Mouse (Mus musculus) heart, adult 2 months (tissue): ENCODE measurements around the gene Tnfaip8l1. TPM values are rescaled to one million over a fixed set of nuclear protein-coding genes. Genes with fewer than 3 reads are reported as not detected.

Experiments
- DNase-seq, 2 experiments: peaks; one replicate each; pipeline ENCODE4 v3.0.0; 2021
- H3K27ac ChIP-seq: fragments of 200-600 bp; 2 replicates; pipeline ENCODE4 v1.8.1; 2022
- H3K27me3 ChIP-seq: fragments of 200-500 bp; 2 replicates; pipeline ENCODE4 v1.6.1; 2012; ENCODE audit warnings: mild to moderate bottlenecking, low read length, inconsistent platforms, mixed read lengths; ENCODE audit not compliant: control insufficient read depth, insufficient read depth
- H3K36me3 ChIP-seq: fragments of 200-500 bp; 2 replicates; pipeline ENCODE4 v1.6.1; 2012; ENCODE audit warnings: low read length, inconsistent platforms; ENCODE audit not compliant: control insufficient read depth, insufficient read depth
- H3K4me1 ChIP-seq: fragments of 200-500 bp; 2 replicates; pipeline ENCODE4 v1.6.1; 2011; ENCODE audit warnings: low read length; ENCODE audit not compliant: control insufficient read depth, insufficient read depth
- H3K4me3 ChIP-seq: fragments of 200-600 bp; 2 replicates; pipeline ENCODE4 v1.8.1; 2022
- H3K79me2 ChIP-seq: fragments of 200-500 bp; replicated peaks from 2 replicates; pipeline ENCODE4 v1.6.1; 2012; ENCODE audit warnings: mild to moderate bottlenecking, inconsistent platforms, low read length, moderate library complexity, mixed read lengths; ENCODE audit not compliant: control insufficient read depth, insufficient read depth
- H3K9ac ChIP-seq: fragments of 200-500 bp; 2 replicates; pipeline ENCODE4 v1.6.1; 2012; ENCODE audit warnings: low read depth, mild to moderate bottlenecking, control low read depth, inconsistent platforms, low read length, mixed read lengths
- CTCF ChIP-seq: fragments of 200-600 bp; IDR thresholded peaks from 2 replicates; pipeline ENCODE4 v1.8.1; 2022; ENCODE audit warnings: antibody characterized with exemption, mild to moderate bottlenecking, moderate library complexity
- EP300 ChIP-seq: fragments of 200-500 bp; IDR thresholded peaks from 2 replicates; pipeline ENCODE4 v1.6.1; 2011; ENCODE audit warnings: low read depth, low read length, control low read depth; ENCODE audit not compliant: insufficient read depth
- POLR2A ChIP-seq: fragments of 200-500 bp; IDR thresholded peaks from 2 replicates; pipeline ENCODE4 v1.6.1; 2011; ENCODE audit warnings: mild to moderate bottlenecking, low read depth, low read length, control low read depth; ENCODE audit not compliant: insufficient read depth
- WGBS: fragments of 180-500 bp; shearing (Covaris S2); methylation state at CpG from one replicate; pipeline ENCODE4 v1.1.7; 2018; 5-methylcytosine and 5-hydroxymethylcytosine counted together
- intact Hi-C: fragments of 180-260 bp; cut with DNase I; formaldehyde crosslinking; loops from one replicate; pipeline ENCODE4 v1.15.1; 2025
- polyA plus RNA-seq: library from polyadenylated mRNA; depleted of rRNA; stranded (reverse); fragments of >200 nt; gene quantifications from 2 replicates; pipeline ENCODE4 v1.2.3, GENCODE M21; 2012
- total RNA-seq, 2 experiments: library from RNA; stranded (reverse); gene quantifications; 2 replicates each; pipeline ENCODE4 v1.2.3; 2021

The Tnfaip8l1 gene
- total and polyA plus RNA-seq, 3 experiments: 1.1 to 3.6 (median 1.7) TPM

GRCm38 (mm10) chr17:56182975-56183657, 20.8 kb downstream of the Tnfaip8l1 start:
- Histone ChIP-seq H3K79me2 (no peaks in the 10 kb centered on the region), H3K9ac (peak overlapping the region; percentile 85), H3K27me3 (no peaks in the 10 kb centered on the region), H3K4me3 (peak overlapping the region; percentile 100), H3K36me3 (no peaks in the 10 kb centered on the region), H3K27ac (peak overlapping the region; percentile 77), H3K4me1 (peaks cover 6% of the 10 kb centered on the region; the same call in 1 of the 2 replicates)
- intact Hi-C loops: loop anchor here (2.0 kb wide), 1 partner anchor 20 kb away; the partner anchor contains the start of gene Tnfaip8l1
- TF ChIP-seq EP300 (no peak), CTCF (no peak), POLR2A (no peak)
- WGBS: 3% methylated on average over 14 of the region's 14 CpGs
- DNase-seq: peak in 1 of 2 experiments; percentile 19

- no peaks in the 10 kb centered on the region for H3K36me3 ChIP-seq
- intact Hi-C loops: loop anchor here (2.0 kb wide), 1 partner anchor 21 kb away; the partner anchor contains the start of gene Tnfaip8l1
- H3K4me3 ChIP-seq: peak within 1 kb of the TSS; percentile 100
- no peaks in the 10 kb centered on the region for H3K79me2 ChIP-seq
- peak within 1 kb of the TSS; percentile 85 for H3K9ac ChIP-seq
- peaks cover 6% of the 10 kb centered on the region; the same call in 1 of the 2 replicates for H3K4me1 ChIP-seq
- WGBS: under 1% methylated on average over 47 of the region's 47 CpGs
- peak; percentile 77; the same call in 1 of the 2 replicates for TF ChIP-seq POLR2A
- peak; percentile 64; the same call in 1 of the 2 replicates for TF ChIP-seq EP300
- TF ChIP-seq CTCF: peak; percentile 37
- peak within 1 kb of the TSS; percentile 77 for H3K27ac ChIP-seq
- H3K27me3 ChIP-seq: no peaks in the 10 kb centered on the region
- peak; percentile 97 to 98 for DNase-seq
Measured at GRCm38 (mm10) chr17:56183658-56184103, 21.4 kb downstream of the Tnfaip8l1 start, which contains the start of gene Mydgf. Gene Mydgf, minus strand, starts transcription at chr17:56183920.

- Histone ChIP-seq H3K4me3 (no peak overlapping the region), H3K27ac (peak overlapping the region; percentile 85), H3K9ac (peak overlapping the region; percentile 8; the same call in 1 of the 2 replicates), H3K27me3 (no peaks in the 10 kb centered on the region), H3K36me3 (no peaks in the 10 kb centered on the region), H3K79me2 (no peaks in the 10 kb centered on the region), H3K4me1 (peaks cover 6% of the 10 kb centered on the region; the same call in 1 of the 2 replicates)
- TF ChIP-seq EP300 (0 out of 2 replicates have a peak, but pooled peaks have one; percentile 32), POLR2A (peak; percentile 30), CTCF (no peak)
- intact Hi-C loops: no loop called here
- 22% methylated on average over 11 of the region's 11 CpGs for WGBS
- DNase-seq: peak; percentile 76 to 82
Measured at GRCm38 (mm10) chr17:56185281-56186141, 23.2 kb downstream of the Tnfaip8l1 start.

DNA sequence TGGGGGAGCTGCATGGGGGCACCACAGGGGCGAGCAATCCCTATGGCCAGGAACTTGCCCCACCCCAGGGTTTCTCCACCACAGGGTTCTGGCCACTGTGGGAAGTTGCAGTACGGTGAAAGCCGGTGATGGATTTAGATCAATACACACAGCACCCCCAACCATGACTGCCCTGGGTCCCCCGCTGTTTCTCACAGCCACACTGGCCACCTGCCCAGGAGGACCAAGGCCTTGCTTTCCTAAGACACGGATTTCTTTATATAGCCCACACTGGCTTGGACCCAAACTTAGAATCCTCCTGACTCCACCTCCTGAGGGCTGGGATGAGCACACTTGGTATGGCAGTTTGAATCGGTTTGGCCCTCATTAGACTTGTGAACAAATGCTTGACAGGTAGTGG, 29.0 kb downstream of the Tnfaip8l1 start:
- H3K79me2 ChIP-seq: no peaks in the 10 kb centered on the region
- no peak overlapping the region for H3K9ac ChIP-seq
- H3K4me3 ChIP-seq: no peak overlapping the region
- H3K4me1 ChIP-seq: no peaks in the 10 kb centered on the region
- no peak for DNase-seq
- intact Hi-C loops: no loop called here
- no peak overlapping the region for H3K27ac ChIP-seq
- WGBS: 82% methylated on average over 6 of the region's 6 CpGs
- H3K27me3 ChIP-seq: no peaks in the 10 kb centered on the region
- TF ChIP-seq CTCF: no peak
- no peak for TF ChIP-seq POLR2A
- no peak for TF ChIP-seq EP300
- no peaks in the 10 kb centered on the region for H3K36me3 ChIP-seq

DNA sequence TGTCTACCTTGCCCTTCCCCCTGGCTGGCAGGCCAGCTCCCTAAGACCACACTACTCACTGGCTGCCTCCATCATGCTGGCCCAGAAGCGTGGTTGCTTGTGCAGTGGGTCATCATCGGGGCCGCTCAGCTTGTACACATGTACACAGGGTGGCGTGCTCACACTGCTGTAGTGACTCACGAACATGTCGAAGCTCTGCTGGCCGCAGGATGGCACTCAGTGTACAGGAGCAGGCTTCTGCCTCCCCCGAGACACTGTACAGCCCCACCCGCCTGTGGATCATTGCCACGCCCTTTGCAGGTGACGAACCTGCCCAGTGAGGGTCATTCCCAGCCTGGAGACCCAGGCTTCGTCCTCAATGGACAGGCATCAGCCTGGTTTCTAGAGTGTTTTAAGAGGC, 32.1 kb downstream of the Tnfaip8l1 start:
- no peak overlapping the region for H3K27ac ChIP-seq
- no peak overlapping the region for H3K4me3 ChIP-seq
- WGBS: 85% methylated on average over 12 of the region's 12 CpGs
- DNase-seq: no peak
- intact Hi-C loops: no loop called here
- no peaks in the 10 kb centered on the region for H3K36me3 ChIP-seq
- no peaks in the 10 kb centered on the region for H3K4me1 ChIP-seq
- no peak for TF ChIP-seq POLR2A
- TF ChIP-seq EP300: no peak
- no peak for TF ChIP-seq CTCF
- H3K9ac ChIP-seq: no peak overlapping the region
- H3K27me3 ChIP-seq: no peaks in the 10 kb centered on the region
- no peaks in the 10 kb centered on the region for H3K79me2 ChIP-seq
